Mouse (Mus musculus) cerebellum, postnatal 14 days (tissue): Measurements from ENCODE around the gene Mrpl49.
"Not testable (repeated sequence)": the region's sequence is repeated elsewhere in the genome, so short reads cannot be mapped to it uniquely, and the experiment has no call there.

Experiments
- DNase-seq, 2 experiments: peaks; one replicate each; pipeline ENCODE4 v3.0.0; 2021; ENCODE audit warnings: mixed read lengths in 2 of 2

Mrpl49 gene

GRCm38 (mm10) chr19:6067011-6067723 is 9.6 kb upstream of the Mrpl49 start:
- DNase-seq, result peak; percentile 92 to 96

GRCm38 (mm10) chr19:6066571-6066970 is 9.0 kb upstream of the Mrpl49 start:
- DNase-seq, result no peak

GRCm38 (mm10) chr19:6063081-6063480 is 5.5 kb upstream of the Mrpl49 start:
- no peak for DNase-seq

GRCm38 (mm10) chr19:6062418-6062817 is 4.8 kb upstream of the Mrpl49 start:
- no peak for DNase-seq

- peak; percentile 58 to 66 for DNase-seq
These were observed 4.2 kb upstream of the Mrpl49 start for GRCm38 (mm10) chr19:6061641-6062302.

- DNase-seq, result peak; percentile 89 to 92
These were observed 3.5 kb upstream of the Mrpl49 start, which contains the start of gene Znhit2 for GRCm38 (mm10) chr19:6061021-6061533. TSS of gene Znhit2 (plus strand) at chr19:6061192.

GRCm38 (mm10) chr19:6058966-6059365 is 1.4 kb upstream of the Mrpl49 start:
- no peak for DNase-seq

- peak in 1 of 2 experiments; percentile 26 for DNase-seq
These were observed 928 bp upstream of the Mrpl49 start for GRCm38 (mm10) chr19:6058513-6058912.

GRCm38 (mm10) chr19:6056696-6057095 is 889 bp downstream of the Mrpl49 start:
- peak in 1 of 2 experiments; percentile 29 for DNase-seq

- DNase-seq, result no peak
These were observed 3.3 kb downstream of the Mrpl49 start for GRCm38 (mm10) chr19:6054296-6054695.

GRCm38 (mm10) chr19:6052516-6052915 is 5.1 kb downstream of the Mrpl49 start:
- DNase-seq, result no peak

- no peak for DNase-seq
These were observed 8.7 kb downstream of the Mrpl49 start for GRCm38 (mm10) chr19:6048681-6049410.

GRCm38 (mm10) chr19:6047899-6048166 is 9.8 kb downstream of the Mrpl49 start:
- peak in 1 of 2 experiments; percentile 26 for DNase-seq

GRCm38 (mm10) chr19:6047154-6047898 is 10.3 kb downstream of the Mrpl49 start:
- DNase-seq, result no peak

- peak; percentile 93 to 94 for DNase-seq
These were observed 11.1 kb downstream of the Mrpl49 start, which contains the start of gene Syvn1 for GRCm38 (mm10) chr19:6046294-6047153. TSS of gene Syvn1 (plus strand) at chr19:6046576.

GRCm38 (mm10) chr19:6045366-6046293 is 12.0 kb downstream of the Mrpl49 start:
- DNase-seq, result no peak

- DNase-seq, result not testable (repeated sequence)
These were observed 13.5 kb downstream of the Mrpl49 start for GRCm38 (mm10) chr19:6044102-6044501.

GRCm38 (mm10) chr19:6042293-6042692 is 15.3 kb downstream of the Mrpl49 start:
- peak in 1 of 2 experiments; percentile 22 for DNase-seq

GRCm38 (mm10) chr19:6040002-6040401 is 17.6 kb downstream of the Mrpl49 start:
- DNase-seq, result no peak

- peak in 1 of 2 experiments; percentile 57 for DNase-seq
These were observed 19.3 kb downstream of the Mrpl49 start for GRCm38 (mm10) chr19:6038326-6038725.
